Mouse (Mus musculus) spleen, postnatal 4 days (tissue): Measurements from ENCODE around the gene Luc7l2.

Source experiments
- DNase-seq, 2 experiments: peaks; one replicate each; pipeline ENCODE4 v3.0.0; 2022; ENCODE audit warnings: low spot score in 2 of 2

Luc7l2 gene

GRCm38 (mm10) chr6:38576096-38576495, 25.0 kb downstream of the Luc7l2 start:
- no peak for DNase-seq

GRCm38 (mm10) chr6:38580112-38580857, 29.2 kb downstream of the Luc7l2 start:
- no peak for DNase-seq

- DNase-seq, result no peak
Observed at GRCm38 (mm10) chr6:38581711-38582110, 30.6 kb downstream of the Luc7l2 start.

DNA sequence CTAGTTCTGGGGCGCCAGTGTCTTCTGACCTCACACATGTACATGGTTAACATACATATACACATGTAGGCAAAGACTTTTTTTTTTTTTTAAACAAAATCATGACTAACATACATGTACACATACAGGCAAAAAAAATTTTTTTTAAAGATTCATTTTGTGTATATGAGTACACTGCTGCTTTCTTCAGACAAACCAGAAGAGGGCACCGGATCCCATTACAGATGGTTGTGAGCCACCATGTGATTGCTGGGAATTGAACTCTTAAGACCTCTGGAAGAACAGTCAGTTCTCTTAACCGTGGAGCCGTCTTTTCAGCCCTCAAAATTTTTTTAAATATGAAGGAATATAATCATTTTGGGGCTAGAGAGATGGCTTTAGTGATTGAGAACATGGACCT, 46.3 kb downstream of the Luc7l2 start:
- DNase-seq, result no peak

DNA sequence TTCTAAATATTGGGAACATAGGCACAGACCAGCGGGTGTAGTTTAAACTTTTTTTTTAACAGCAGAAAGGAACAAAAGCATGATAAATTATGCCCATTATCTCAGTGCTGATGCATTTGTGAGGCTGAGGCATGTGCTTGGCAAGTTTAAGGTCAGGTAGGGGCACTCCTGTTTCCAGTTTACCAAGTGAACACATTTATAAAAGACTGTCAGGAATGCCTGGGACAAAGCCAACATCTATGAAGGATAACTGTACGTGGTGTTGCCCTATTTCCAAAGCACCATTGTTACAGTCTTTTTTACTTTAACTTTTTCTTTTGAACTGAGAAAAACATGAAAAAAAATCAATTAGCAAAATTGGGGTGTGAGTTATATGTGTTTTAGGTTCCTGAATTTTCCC, 58.8 kb downstream of the Luc7l2 start:
- no peak for DNase-seq

- no peak for DNase-seq
Observed at GRCm38 (mm10) chr6:38622406-38622805, 71.3 kb downstream of the Luc7l2 start.

DNA sequence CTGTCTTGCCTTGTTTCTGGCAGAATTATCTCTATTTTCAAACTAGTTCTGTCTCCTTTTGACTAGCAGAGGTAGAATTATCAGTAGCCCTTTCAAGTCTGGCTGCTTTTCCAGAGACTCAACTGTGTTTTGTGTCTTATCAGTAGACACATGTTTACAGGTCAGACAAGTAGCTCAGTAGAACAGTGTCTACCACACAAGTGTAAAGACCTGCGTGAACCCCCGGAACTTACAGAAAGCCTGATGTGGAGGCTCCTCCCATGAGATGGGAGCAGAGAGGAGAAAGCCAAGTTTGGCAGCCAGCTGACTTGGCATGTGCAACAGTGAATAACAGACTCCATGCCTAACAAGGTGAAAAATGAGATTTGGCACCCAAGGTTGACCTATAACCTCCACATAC, 72.3 kb downstream of the Luc7l2 start:
- DNase-seq, result no peak

GRCm38 (mm10) chr6:38624439-38624838, 73.3 kb downstream of the Luc7l2 start:
- peak in 1 of 2 experiments; percentile 24 for DNase-seq

DNA sequence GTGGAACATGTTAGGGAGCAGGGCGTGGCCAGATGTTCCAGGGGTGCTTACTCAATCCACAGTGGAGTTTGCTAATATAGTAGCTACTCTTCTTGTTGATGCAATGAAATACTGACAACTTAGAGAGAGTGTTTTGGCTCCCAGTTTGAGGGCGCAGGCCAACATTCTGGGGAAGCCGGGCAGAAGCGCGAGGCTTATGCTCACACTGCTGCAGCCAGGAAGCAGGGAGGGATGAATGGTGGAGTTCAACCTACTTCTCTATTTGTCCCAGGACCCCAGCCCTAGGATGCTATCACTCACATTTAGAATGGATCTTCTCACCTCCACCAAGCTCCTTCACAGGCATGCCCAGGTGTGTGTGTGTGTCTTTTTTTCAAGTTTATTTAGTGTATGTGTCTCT, 75.0 kb downstream of the Luc7l2 start:
- peak in 1 of 2 experiments; percentile 57 for DNase-seq

DNA sequence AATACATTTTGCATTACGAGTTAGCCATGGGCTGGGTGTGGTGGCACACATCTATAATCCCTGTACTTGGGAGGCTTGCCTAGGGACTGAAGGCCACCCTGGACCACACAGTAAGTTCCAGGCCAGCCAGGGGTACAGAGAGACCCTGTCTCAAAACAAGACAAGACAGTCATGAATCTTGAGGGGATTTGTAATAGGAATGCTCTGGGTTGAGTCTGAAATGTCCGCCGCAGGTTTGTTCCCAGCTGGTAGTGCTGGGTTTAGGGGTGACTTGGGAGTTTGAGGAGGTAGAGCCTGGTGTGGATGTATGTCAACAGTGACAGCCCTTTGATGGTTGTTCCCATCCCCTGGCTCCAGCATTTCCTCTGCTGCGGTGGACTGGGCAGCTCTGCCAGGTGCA, 75.9 kb downstream of the Luc7l2 start:
- DNase-seq, result peak in 1 of 2 experiments; percentile 50

DNA sequence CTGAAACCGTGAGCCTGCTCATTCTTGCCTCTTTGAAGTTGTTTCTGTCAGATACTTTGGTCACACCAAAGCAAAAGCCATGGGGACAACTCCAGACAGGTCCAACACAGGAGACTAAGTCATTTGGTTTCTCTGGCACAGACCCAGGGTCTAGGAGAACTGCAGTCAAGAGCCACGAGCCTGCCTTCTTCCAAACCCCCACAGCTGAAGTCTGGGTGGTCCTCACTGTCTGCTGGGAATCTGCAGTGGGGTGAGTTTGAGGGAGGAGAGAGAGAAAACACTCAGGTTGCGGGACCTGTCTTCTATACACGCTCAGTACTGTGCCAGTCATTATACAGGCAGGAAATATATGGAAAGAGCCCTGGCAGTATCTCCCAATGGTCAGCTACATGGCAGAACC, 76.4 kb downstream of the Luc7l2 start:
- peak in 1 of 2 experiments; percentile 47 for DNase-seq

DNA sequence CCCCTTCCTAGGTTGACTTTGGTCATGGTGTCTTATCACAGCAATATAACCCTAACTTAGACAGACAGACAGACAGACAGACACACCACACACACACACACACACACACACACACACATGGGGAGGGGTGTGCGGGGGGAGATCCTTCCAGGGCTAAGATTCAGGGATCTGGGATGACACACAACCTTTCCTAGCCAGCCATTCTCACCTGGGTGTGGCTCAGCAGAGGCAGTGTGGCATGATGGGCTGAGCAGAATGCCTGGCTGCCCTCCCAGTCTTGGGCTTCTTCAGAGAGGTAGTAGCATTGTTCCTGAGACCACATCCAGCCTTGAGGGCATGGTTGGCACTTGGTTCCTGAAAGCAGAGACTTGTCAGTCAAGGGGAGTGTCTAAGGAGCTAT, 78.4 kb downstream of the Luc7l2 start:
- peak; percentile 10 to 36 for DNase-seq

DNA sequence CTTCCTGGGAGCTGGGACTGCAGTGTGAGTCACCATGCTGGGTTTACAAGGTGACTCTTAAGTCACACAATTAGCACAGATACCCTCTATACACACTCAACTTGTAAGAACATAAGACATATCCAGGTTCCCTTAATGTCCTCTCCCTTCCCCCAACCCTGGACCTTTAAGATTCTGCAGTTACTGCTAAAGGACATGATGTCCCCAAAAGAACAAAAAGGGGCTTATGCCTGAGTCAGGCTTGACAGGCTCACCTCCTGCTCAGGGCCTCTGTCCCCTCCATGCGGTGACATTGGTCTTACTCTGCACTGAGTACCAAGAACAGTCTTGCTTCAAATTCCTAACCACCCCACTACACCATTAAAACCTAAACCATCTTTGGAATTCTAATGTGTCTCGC, 81.7 kb downstream of the Luc7l2 start:
- no peak for DNase-seq

DNA sequence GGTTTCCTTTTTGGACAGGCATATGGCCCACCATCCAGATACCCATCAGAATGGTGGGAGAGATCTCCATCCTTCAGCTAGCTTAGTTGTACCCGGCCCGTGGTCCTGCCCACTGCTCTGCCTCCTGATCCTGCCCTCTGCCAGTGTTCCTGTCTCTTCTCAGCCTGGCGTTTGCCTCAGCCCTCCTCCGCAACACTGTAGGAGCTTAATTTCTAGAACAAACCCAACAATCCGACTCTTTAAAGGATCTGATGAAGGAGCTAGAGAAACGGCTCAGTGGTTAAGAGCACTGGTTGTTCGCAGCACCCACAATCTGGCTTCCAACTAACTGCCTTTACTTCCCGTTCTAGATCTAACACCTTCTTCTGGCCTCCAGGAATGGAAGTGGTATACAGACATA, 83.3 kb downstream of the Luc7l2 start:
- no peak for DNase-seq

GRCm38 (mm10) chr6:38635941-38636851, 85.1 kb downstream of the Luc7l2 start:
- DNase-seq, result peak in 1 of 2 experiments; percentile 65

- DNase-seq, result peak in 1 of 2 experiments; percentile 70
Observed at GRCm38 (mm10) chr6:38636852-38637618, 85.9 kb downstream of the Luc7l2 start, which contains the start of gene Klrg2. TSS of gene Klrg2 (minus strand) at chr6:38637242.

DNA sequence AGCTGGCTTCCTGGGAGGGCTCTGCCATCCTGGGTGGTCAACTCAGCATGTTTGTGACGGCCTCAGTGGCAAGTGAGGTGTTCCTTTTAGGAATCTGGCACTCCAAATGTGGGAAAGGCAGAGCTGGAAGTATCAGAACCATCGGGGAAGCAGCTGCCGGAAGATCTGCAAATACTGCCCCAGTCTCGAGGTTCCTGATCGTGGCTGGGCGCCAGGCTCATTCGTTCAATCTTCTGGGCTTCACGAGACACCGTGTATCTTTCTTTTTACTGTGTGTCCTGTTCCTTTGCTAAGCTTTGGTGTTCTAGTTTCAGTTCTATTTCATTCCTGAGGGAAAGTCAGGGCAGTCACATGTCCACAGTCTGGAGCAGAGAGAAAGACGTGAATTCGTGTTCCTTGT, 89.3 kb downstream of the Luc7l2 start:
- no peak for DNase-seq

- no peak for DNase-seq
Observed at GRCm38 (mm10) chr6:38641228-38641627, 90.1 kb downstream of the Luc7l2 start.

- no peak for DNase-seq
Observed at GRCm38 (mm10) chr6:38641645-38642044, 90.5 kb downstream of the Luc7l2 start.

DNA sequence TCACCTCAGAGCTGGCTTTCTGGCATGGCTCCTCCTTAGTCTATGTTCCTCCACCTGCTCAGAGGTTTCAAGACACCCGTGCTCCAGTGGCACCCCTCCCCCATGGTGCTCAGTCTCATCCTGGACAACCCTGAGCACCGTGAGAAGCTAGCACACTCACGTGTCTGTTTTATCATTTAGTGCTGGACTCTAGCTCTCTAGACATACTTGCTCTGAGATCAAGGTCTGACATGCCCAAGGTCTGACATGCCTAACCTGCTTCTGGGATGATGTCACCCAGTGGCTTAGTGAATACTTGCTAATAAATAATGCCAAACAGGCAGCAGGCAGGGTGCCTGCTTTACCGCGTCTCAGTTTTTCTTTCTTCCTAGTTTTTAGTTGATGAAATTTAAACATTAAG, 91.5 kb downstream of the Luc7l2 start:
- DNase-seq, result no peak

DNA sequence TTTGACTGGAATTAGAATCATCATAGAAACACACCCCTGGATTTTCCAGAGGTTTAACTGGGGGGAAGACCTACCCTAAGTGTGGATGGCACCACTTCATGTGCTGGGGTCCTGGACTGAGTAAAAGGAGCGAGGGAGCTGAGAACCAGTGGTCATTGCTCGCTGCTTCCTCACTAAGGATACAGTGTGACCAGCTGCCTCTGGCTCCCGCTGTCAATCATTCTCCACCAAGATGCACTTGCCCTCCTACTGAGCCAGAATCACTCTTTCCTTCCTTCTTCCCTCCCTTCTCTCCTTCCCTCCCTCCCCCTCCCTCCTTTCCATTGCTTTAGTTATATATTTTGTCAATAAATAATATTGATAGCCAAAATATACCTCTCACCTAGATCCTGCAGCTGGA, 91.9 kb downstream of the Luc7l2 start:
- DNase-seq, result no peak

GRCm38 (mm10) chr6:38649545-38649944, 98.4 kb downstream of the Luc7l2 start:
- DNase-seq, result peak; percentile 37 to 67
